Mouse (Mus musculus) cerebellum, adult 2 months (tissue): ENCODE measurements at regions not wholly inside any gene's neighbourhood (a gene's known extent, or its start where the extent isn't known, plus 50 kb on each side); places are given as distances from the start of the nearest gene placed in this dataset.

Experiments
- CTCF ChIP-seq: fragments of 200-500 bp; IDR thresholded peaks from 2 replicates; pipeline ENCODE4 v1.5.1; 2011; ENCODE audit warnings: low read depth, mild to moderate bottlenecking, control low read depth, low read length, moderate library complexity, borderline replicate concordance; ENCODE audit not compliant: insufficient read depth
- POLR2A ChIP-seq: fragments of 200-500 bp; IDR thresholded peaks from 2 replicates; pipeline ENCODE4 v1.6.1; 2011; ENCODE audit warnings: low read length, control low read depth, borderline replicate concordance; ENCODE audit not compliant: insufficient read depth

- no peak for TF ChIP-seq CTCF
- no peak for TF ChIP-seq POLR2A
Observed at GRCm38 (mm10) chr2:114440943-114441342, 213.8 kb downstream of the Dph6 start.
